Mouse (Mus musculus) right cerebral cortex, adult 2 months (tissue): Measurements from ENCODE around the gene Sufu.

ENCODE experiments used
- DNase-seq, 2 experiments: peaks; one replicate each; pipeline ENCODE4 v3.0.0; 2021 to 2022; ENCODE audit warnings: low spot score in 2 of 2

The Sufu gene

DNA sequence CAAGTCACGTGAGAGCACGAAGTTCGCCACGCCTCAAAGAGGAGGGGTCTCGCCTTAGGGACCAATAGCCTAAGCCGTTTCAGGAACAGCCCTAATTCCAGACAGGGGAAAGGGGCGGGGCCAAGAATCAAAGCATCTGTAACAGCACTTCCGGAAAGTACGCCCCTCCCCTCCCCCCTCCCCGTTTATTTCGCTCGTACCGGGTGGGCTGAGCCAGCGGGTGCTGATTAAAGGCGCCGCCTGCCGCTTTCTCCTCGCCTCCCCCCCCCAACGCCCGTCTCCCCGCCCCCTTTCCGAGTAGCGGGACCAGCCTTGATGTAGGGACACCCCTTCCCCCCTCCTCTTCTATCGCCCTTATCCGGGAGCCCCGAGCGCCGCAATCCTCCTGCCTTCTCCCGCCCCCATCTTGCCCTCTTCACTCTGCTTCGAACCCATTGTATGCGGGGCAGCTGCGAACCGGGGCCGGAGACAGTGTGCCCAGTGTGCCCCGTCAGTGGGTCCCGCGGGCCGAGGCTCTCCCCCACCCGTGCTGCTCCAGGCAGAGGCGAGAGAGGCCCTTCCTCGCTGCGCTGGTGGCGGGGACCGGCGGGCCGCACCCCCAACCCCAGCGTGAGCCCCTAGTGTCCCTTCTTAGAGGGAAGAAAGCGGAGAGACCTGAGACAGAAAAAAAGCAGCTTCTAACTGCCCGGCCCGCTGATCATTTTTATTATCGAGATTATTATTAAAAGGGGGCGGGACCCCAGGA is 103.3 kb downstream of the Sufu start:
- DNase-seq: peak; percentile 96 to 97

DNA sequence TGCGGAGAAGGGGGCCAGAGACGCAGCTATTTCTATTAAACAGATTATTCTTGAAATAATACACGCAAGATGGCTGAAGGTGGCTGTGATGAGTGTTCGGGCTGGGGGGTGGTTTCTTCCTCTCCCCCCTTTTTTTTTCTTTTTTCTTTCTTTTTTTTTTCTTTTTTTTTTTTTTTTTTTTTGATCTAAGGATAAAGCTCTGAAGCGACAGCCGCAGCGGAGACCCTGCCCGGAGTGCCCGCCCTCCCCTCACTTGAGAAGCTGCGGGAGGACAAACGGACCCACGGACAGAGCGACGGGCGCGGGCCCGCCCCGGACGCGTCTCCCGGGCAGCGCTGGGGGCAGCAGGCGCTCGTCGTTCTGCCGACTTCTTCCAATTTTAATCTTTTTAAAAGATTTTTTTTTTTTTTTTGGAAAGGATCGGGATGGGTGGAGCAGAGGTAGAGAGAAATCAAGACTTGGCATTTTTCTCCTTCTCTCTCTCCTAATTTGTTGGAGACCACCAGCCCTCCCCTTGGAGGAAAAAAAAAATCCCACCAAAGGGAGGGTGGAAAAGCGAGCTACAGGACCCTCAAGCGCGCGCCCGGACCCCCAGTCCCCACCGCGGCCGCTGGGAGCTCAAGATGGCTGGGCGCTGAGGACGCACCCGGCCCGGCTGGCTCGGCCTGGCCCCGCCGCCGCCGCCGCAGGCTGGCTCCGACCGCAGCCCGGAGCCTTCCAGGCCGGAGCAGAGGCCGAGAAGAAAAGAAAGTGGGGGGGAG is 104.1 kb downstream of the Sufu start:
- no peak for DNase-seq

DNA sequence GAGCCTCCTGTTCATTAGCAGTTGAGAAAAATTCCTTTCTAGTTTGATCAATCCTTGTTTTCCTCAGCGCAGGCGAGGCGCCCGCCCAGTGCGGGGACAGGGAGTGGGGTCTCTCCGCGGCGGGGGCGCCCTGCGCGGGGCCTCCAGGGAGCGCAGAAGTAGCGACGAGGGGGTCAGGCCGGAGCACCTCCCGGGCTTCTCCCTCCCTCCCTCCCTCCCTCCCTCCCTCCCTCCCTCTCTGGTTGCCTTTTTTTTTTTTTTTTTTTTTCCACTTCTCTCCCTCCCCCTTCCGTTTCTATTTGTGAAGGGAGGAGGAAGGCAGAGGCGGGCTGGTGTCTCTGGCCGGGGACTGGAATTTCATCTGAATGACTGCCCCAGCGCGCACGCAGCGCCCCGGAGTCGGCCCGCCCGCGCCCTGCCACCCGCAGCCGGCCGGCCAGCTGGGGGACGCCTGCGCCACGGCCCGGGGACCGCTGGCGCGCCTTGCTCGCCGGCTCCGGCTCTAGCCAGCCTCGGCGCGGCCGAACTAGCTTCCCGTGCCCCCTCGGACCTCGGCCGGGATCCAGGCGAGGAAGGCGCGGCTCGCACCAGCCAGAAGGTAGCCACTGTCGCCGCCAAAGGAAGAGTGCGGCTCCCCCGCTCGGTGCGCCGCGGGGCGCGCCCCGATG is 104.8 kb downstream of the Sufu start, which contains the start of gene Trim8:
Gene Trim8, plus strand, starts transcription at position 302 of the 668 bp plus-strand sequence.
- peak; percentile 75 to 78 for DNase-seq

DNA sequence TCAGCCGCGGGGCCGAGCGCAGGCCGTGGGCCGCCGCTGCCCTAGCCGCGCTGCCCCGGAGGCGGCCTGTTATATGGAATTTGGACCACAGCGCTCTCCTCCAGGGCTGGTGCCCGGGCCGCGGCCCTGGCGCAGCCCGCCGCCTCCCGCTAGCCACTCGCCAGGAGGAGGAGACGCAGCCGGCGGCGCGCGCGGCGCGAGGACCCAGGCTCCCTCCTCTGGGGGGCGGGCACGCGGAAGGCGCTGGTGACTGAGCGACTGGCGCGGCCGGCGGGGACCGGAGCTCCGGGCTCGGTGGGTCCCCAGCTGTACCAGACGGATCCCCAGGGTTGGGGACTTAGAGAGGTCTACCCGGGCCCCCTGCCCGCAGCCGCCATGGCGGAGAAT is 105.4 kb downstream of the Sufu start:
- peak; percentile 71 to 78 for DNase-seq

DNA sequence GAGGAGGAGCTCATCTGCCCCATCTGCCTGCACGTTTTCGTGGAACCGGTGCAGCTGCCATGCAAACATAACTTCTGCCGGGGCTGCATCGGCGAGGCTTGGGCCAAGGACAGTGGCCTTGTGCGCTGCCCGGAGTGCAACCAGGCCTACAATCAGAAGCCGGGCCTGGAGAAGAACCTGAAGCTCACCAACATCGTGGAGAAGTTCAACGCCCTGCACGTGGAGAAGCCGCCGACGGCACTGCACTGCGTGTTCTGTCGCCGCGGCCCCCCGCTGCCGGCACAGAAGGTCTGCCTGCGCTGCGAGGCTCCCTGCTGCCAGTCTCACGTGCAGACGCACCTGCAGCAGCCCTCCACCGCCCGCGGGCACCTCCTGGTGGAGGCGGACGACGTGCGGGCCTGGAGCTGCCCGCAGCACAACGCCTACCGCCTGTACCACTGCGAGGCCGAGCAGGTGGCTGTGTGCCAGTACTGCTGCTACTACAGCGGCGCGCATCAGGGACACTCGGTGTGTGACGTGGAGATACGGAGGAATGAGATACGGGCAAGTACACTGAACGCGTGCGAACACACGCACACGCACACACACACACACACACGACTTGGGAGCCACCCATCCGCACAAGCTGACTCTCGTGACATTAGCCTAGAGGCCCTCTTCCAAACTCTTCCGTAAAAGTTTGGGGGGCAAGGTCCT is 105.9 kb downstream of the Sufu start:
- DNase-seq: peak; percentile 72 to 81

DNA sequence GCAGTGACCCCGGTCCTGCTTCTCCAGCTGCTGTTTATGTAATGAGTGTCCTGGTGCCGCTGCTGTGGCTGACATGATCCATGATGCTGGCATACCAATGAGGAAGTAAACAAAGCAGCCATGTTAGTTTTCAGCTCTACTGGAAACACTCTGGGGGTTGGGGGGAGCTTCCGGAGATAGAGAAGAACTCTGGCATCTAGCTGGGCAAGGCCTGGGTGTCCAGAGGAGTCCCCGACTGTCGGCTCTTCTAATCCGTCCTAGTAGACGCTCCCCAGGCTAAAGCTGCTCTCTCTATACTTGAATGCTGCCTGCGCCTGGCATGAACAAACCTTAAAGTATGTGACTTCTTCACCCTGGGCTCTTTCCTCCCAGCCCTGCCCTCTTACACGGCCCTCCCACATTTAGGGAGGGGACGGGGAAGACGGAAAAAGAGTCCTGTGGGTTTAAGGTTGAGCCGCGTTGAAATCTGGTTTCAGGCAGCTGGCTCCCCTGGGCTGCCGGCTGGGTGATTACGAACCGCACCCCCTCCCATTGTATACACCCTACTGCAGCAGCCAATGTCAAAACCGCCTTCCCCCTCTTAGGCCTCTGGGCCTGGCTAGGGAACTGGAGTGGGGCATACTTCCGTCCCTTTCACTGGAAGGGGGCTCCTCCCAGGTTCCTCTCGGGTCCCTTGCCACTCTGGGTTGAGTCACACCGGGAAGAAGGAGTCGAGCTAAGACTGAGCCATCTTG is 106.8 kb downstream of the Sufu start:
- peak; percentile 45 to 63 for DNase-seq

DNA sequence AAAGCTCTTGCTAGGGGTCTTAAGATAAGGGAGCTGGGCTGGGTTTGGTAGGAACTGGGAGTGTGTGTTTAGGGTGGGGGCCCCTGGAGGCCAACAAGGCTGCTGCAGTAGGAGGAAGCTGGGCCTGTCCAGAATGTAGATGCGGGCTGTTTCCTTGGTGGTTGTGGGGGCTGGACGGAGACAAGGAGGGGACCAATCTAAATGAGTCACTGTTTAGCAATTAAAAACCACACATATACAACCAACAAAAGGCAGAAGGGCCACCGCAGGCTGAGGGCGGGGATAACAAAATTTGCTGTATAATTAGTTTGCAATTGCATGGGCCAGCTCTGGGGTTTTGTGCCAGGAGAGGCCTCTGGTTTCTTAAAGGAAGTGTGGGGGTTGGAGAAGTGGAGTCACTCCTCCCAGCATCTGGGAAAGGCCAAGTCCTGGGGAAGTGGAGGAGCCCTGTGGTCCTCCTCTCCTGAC is 107.4 kb downstream of the Sufu start:
- DNase-seq: peak; percentile 44 to 60

DNA sequence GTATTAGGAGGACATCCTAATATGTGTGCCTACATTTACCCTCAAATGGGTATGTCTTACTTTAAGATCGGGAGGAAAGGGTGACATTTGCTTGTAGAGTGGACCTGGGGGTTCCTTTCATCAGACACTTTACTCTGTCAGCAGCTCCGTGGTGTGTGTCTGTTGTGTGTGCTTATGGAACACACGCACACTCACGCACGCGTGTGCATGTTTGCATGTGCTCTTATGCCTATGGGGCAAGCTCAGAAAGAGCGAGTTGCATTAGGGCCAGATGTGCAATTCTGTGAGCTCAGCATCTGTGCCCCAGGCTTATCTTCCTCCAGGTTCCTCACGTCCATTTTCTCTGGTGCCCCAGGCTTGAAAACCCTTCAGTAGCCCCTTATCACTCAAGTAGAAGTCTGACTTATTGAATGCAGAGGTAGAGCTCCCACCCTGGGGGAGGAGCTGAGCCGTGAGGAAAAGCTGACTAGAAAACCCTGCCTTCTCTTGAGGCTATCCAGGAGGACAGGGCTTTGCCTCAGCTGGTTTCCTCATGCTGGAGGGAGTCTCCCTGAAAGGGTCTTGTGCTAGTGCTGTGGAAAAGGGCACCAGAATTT is 108.2 kb downstream of the Sufu start:
- DNase-seq: no peak

DNA sequence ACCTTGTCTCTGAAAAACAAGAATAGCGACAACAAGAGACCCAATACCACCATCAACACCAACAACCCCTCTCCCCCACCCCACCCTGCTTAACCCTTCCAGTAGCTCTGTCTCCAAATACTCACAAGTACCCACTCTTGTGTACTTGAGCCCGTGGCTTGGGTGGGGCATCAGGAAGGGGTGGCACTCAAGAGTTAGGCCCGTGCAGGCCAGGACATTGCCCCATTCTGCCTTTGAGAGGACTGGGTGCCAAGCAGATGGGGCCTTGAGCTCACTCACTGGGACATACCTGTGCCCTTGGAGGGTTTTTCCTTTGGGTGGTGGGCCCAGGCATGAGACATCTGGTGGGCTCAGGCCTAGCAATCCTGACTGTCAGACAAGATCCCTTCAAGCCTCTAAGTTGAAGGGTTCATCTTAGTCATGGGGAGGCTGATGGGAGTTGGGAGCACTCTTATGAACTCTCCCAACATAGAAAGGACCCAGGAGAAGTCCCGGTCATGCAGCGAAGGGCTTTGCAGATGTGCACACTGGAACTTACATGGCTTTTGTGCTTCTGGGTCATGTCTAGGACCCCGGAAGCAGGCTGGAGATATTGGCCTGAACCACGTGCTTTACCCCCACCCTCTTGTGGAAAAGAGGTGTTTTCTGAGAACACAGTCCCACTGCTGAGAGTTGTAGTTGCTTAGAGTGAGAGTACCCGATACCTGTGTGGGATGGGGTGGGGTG is 109.1 kb downstream of the Sufu start:
- no peak for DNase-seq

DNA sequence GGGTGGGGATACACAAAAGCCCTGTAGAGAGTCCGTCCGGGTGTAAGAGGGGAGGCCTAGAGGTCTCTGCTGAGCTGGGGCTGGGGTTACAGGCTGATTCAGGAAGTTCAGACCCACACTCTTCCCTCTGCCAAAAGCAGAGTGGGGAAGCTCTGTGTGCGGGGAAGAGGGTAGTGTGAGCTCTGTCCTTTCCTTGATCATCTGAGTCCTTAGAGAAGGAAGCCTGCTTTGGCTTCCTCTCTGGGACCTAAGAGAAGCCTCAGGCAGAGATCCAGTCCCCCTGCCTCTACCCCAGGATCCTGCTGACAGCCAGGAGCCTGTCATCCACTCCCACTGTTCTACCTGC is 109.6 kb downstream of the Sufu start:
- no peak for DNase-seq

DNA sequence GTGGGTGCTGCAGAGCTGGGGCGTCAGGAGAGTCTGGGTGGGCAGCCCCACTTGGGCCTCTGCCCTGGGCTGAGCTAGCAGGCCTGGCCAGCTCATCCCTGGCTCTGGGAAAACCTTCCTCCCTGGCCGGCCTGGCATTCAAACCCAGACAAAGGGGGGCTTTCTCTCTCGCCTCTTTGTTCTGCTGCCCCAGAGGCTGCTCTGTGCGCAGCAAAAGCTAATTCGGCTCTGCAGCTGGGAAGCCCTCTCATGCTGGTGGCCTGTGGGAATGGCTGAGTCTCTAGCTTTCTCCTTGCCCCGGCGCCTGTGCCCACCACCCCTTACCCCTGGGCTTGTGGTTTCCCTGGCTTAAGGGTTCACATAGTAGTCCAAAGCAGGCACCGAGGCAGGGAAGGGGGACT is 110.5 kb downstream of the Sufu start:
- DNase-seq: no peak

DNA sequence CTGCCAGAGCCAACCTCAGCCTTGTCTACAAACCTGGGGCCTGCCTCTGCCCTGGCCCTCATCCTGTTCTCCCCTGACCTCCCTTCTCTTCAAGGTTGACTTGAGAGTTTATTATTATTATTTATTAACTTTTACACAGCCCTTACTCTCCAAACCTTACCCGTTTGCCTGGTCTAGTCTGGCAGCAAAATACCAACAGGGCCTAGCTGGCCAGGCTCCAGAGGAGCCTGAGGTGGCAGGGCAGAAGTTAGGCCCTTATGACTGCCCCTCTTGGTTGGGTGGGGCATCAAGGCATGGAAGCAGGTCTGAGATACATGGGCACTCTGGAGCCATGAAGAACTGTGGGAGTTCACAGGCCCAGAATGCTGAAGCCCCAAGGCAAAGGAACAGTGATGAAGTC is 111.1 kb downstream of the Sufu start:
- DNase-seq: no peak

DNA sequence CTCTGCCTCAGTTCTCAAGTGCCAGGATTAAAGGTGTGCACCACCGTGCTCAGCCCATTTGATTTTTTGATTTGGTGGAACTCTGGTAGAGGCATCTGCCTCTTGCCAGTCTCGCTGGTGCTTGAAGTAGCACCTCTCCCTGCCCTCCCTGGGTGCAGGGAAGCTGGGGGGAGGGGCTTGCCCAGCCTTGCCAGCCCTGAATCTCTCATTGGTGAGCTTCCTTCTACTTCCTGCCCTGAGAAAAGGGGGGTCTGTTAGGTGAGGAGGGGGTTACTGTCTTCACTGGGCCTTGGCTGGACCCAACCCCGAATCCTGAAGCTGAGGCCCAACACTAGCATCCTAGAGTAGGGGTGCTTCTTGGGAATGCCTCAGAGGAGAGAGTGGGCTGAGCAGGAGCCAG is 112.0 kb downstream of the Sufu start:
- DNase-seq: no peak

DNA sequence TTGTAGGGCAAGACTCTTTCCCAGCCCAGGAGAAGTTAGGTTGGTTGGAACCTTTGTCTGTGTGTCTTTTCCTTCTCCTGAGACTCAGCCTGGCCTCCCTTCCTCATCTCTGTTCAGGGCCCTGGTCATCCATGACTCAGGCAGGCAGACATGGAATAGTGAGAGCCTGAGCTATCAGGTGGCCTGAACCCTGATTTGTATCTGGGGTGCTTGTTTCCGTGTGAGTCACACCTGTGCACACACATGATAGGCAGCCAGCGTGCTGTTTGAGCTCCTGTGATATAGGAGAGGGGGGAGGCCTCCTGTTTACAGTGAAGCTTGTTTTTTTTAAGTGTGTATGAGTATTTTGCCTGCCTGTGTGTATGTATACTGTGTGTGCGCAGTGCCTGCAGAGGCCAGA is 112.5 kb downstream of the Sufu start:
- no peak for DNase-seq

DNA sequence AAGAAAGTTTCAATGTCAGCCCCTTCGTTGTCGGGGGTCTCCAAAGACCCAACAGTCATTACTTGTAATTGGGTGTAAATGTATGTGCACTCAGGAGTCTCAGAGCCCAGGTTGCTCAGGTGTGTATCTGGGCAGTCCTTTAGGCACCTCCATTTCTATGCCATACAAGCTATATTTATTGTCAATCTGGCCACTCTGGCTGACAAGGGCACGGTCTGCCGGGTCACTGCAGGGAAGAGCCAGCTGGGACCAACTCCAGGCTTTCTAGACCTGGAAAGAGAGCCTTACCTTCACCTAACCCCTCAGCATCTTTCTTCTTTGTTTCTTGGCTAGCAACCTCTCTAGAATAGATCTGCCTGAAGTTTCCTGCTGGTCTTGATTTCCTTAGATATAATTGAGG is 113.0 kb downstream of the Sufu start:
- no peak for DNase-seq

DNA sequence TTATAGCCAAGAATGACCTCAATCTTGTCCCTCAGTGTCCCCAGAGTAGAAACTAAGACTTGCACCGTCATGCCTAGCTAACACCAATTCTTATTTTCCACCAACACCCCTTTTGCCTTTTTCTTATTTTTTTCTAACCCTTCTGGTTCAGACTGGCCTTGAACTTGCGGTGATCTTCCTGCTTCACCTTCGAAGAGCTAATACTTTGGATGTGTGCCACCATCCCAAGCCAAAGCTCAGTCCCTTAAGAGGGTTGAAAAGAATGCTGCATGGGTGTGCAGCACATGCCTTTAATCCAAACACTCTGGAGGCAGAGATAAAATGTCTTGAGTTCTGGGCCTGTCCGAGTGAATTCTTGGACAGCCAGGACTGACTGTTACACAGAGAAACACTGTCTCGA is 113.7 kb downstream of the Sufu start:
- DNase-seq: no peak

DNA sequence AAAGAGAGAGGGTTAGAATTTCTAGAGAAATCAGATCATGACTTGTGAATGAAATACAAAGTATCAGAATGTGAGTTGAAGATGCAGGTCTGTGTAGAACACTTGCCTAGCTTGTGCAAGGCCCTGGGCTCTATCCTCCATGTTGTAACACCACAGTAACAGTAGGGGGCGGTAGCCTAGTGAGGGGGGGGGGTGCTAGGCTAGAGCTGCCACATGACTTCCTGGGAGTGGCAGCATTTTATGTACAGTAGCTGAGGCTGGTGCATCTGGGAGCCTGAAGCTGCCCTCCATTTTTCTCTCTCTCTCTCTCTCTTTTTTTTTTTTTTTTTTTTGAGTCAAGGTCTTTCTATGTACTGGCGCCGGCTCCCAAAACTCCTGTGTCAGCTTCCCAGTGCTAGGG is 114.1 kb downstream of the Sufu start:
- DNase-seq: no peak

DNA sequence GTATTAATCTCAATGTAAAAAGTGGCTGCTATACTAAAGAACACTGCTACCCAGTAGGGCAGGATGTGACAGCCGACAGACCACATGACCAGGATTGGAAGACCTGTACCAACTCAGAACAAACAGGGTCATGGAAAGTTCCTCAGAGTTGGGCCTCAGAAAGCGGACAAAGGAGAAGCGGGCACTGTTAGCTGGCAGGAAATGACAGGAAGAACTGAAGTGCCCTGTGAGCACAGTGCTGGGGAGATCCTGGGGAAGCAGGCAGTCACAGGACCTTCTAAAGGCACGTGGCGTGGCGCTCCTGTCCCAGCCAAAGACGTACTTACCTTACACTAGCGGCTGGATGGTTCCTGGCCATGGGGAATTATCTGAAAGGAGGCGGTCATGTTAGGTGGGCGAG is 114.6 kb downstream of the Sufu start:
- no peak for DNase-seq

DNA sequence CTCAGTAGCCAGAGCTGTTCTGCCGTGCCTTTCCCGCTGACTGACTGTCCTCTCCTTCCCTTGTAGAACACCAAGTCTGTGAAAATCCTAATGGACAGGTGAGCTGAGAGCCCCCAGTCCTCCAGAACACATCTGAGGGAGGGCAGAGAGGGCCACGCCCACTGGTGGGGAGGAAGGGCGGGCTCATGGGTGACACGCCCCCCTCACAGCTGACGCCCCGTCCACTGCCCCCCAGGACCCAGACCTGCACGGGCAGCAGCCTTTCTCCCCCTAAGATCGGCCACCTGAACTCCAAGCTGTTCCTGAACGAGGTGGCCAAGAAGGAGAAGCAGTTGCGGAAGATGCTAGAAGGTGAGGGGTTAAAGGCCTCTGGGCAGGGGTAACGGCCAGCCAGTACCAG is 117.7 kb downstream of the Sufu start:
- DNase-seq: no peak

DNA sequence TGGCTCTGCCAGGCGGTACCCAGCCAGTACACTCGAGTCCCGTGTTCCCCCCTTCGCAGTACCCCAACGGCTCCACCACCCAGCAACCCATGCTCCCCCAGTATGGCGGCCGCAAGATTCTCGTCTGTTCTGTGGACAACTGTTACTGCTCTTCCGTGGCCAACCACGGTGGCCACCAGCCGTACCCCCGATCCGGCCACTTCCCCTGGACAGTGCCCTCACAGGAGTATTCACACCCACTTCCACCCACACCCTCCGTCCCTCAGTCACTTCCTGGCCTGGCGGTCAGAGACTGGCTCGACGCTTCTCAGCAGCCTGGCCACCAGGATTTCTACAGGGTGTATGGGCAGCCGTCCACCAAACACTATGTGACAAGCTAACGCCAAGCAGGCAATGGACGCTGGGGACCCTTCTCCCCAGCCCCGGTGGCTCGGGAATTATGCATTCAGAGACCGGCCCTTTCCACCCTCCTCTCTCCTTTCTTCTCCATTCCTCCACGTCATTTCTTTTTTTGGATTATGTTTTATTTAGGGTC is 118.7 kb downstream of the Sufu start:
- no peak for DNase-seq
